7 mouse cellular contexts compared by ENCODE assay signal in genomic region chr12:81779831-81780230, GRCm38 (mm10). TPM values are rescaled to one million over a fixed set of nuclear protein-coding genes. Genes with fewer than 3 reads are reported as not detected.
DNase-seq lines count a peak whose midpoint lies in the region; ATAC-seq and TF ChIP-seq lines count a peak whose summit lies in the region.

No protein-coding gene starts in this region.

- DNase-seq in kidney, postnatal 25 days = peak; percentile 63 to 83
- peak; percentile 19 for DNase-seq in midbrain, embryonic 10.5 days (ENCODE audit: low spot score)
- DNase-seq in urinary bladder, postnatal 36 days (ENCODE audit: low spot score in 2 of 2) = peak; percentile 37 to 46
- no peak for DNase-seq in heart, postnatal 4 days

- H3K4me1 ChIP-seq in E14TG2a.4 (replicated peaks; ENCODE audit: low read depth, low read length) = peaks cover 22% of the 10 kb centered on the region
- H3K4me1 ChIP-seq in forebrain, embryonic 15.5 days = peaks cover 27% of the 10 kb centered on the region
- H3K4me1 ChIP-seq in midbrain, embryonic 10.5 days = peaks cover 24% of the 10 kb centered on the region

- peaks cover 21% of the 10 kb centered on the region for H3K36me3 ChIP-seq in E14TG2a.4 (ENCODE audit: insufficient read depth, low read length)
- no peaks in the 10 kb centered on the region for H3K36me3 ChIP-seq in forebrain, embryonic 15.5 days
- no peaks in the 10 kb centered on the region for H3K36me3 ChIP-seq in midbrain, embryonic 10.5 days

- WGBS in forebrain, embryonic 15.5 days = 4% methylated on average over 12 of the region's 12 CpGs
- WGBS in midbrain, embryonic 10.5 days = 9% methylated on average over 12 of the region's 12 CpGs

- H3K4me2 ChIP-seq in forebrain, embryonic 15.5 days (replicated peaks) = peak overlapping the region; percentile 74

- no peak for TF ChIP-seq CTCF in E14TG2a.4 (conservative IDR thresholded peaks at IDR 0.05; ENCODE audit: low read length)

- H3K4me3 ChIP-seq in E14TG2a.4 (replicated peaks; ENCODE audit: low read length) = peak overlapping the region; percentile 96
- peak overlapping the region; percentile 74 for H3K4me3 ChIP-seq in forebrain, embryonic 15.5 days
- peak overlapping the region; percentile 82 for H3K4me3 ChIP-seq in midbrain, embryonic 10.5 days

- peak overlapping the region; percentile 77; the same call in 1 of the 2 replicates for H3K9ac ChIP-seq in forebrain, embryonic 15.5 days (replicated peaks)

- peak; percentile 25 for ATAC-seq in activated CD4-positive, CD25-positive, alpha-beta regulatory T cell, adult 4 months
- ATAC-seq in forebrain, embryonic 15.5 days (replicated peaks) = no peak

- no peaks in the 10 kb centered on the region for H3K9me3 ChIP-seq in E14TG2a.4 (ENCODE audit: low read length)
- no peaks in the 10 kb centered on the region for H3K9me3 ChIP-seq in forebrain, embryonic 15.5 days
- H3K9me3 ChIP-seq in midbrain, embryonic 10.5 days (replicated peaks) = no peaks in the 10 kb centered on the region

- H3K27me3 ChIP-seq in E14TG2a.4 (ENCODE audit: insufficient read depth, low read length) = peaks cover 34% of the 10 kb centered on the region
- H3K27me3 ChIP-seq in forebrain, embryonic 15.5 days = 0 out of 2 replicates have a peak, but pooled peaks cover 5% of the 10 kb centered on the region
- H3K27me3 ChIP-seq in midbrain, embryonic 10.5 days (ENCODE audit: low read depth, poor library complexity, severe bottlenecking) = peaks cover 52% of the 10 kb centered on the region

- H3K27ac ChIP-seq in forebrain, embryonic 15.5 days (replicated peaks) = no peak overlapping the region
- no peak overlapping the region for H3K27ac ChIP-seq in midbrain, embryonic 10.5 days (replicated peaks)

RNA-seq across cellular contexts. Expression of gene Map3k9, which starts 1.1 kb away (rescaled TPM):
- polyA plus RNA-seq in activated CD4-positive, CD25-positive, alpha-beta regulatory T cell, adult 4 months (2017; shearing (Covaris generic)) = under 1 TPM; 0.13 to 0.26 TPM
- polyA plus RNA-seq in forebrain, embryonic 15.5 days (2015; fragmentation: Nextera tagmentation; extraction: Ambion mirVana) = 7.1 and 7.9 TPM in 2 replicates
- polyA plus RNA-seq in midbrain, embryonic 10.5 days (2016; fragmentation: Nextera tagmentation; extraction: Ambion mirVana) = 0.72 and 1.2 TPM in 2 replicates
- total RNA-seq in heart, postnatal 4 days (2021) = under 1 TPM; 0.31 to 0.72 TPM
